Mouse (Mus musculus) neural tube, embryonic 12.5 days (tissue): ENCODE results near the gene Asb17. TPM values are rescaled to one million over a fixed set of nuclear protein-coding genes. Genes with fewer than 3 reads are reported as not detected.
"Not testable (repeated sequence)": the region's sequence is repeated elsewhere in the genome, so short reads cannot be mapped to it uniquely, and the experiment has no call there.

ENCODE experiments used
- ATAC-seq: fragments of 200-750 bp; cut with Nextera tagmentation; 2 replicates; pipeline ENCODE4 v1.8.0; 2017; ENCODE audit warnings: low read depth, mild to moderate bottlenecking, moderate TSS enrichment, moderate library complexity; ENCODE audit not compliant: low FRiP score
- H3K27ac ChIP-seq: fragments of 300-500 bp; sonication (generic); 2 replicates; pipeline ENCODE4 v1.5.1; 2016
- H3K27me3 ChIP-seq: fragments of 300-500 bp; sonication (generic); replicated peaks from 2 replicates; pipeline ENCODE4 v1.6.1; 2016; ENCODE audit warnings: mild to moderate bottlenecking
- H3K36me3 ChIP-seq: fragments of 300-500 bp; sonication (generic); 2 replicates; pipeline ENCODE4 v1.6.1; 2016; ENCODE audit warnings: mild to moderate bottlenecking
- H3K4me1 ChIP-seq: fragments of 300-500 bp; sonication (generic); 2 replicates; pipeline ENCODE4 v1.6.1; 2016
- H3K4me2 ChIP-seq: fragments of 300-500 bp; sonication (generic); replicated peaks from 2 replicates; pipeline ENCODE4 v1.6.1; 2016; ENCODE audit warnings: mild to moderate bottlenecking
- H3K4me3 ChIP-seq: fragments of 300-500 bp; sonication (generic); 2 replicates; pipeline ENCODE4 v1.5.1; 2016
- H3K9ac ChIP-seq: fragments of 300-500 bp; sonication (generic); 2 replicates; pipeline ENCODE4 v1.6.1; 2016; ENCODE audit warnings: mild to moderate bottlenecking
- H3K9me3 ChIP-seq: fragments of 300-500 bp; sonication (generic); 2 replicates; pipeline ENCODE4 v1.6.1; 2016; ENCODE audit warnings: mild to moderate bottlenecking
- WGBS: fragments of 180-500 bp; shearing (Covaris S2); methylation state at CpG from one replicate; pipeline ENCODE4 v1.1.7; 2016; 5-methylcytosine and 5-hydroxymethylcytosine counted together
- polyA plus RNA-seq: library from polyadenylated mRNA; unstranded; fragments of >200 nt; fragmentation: Nextera tagmentation; extraction: Ambion mirVana; gene quantifications from 2 replicates; pipeline ENCODE4 v1.2.1, GENCODE M21; 2016

Gene Asb17
- polyA plus RNA-seq, 1 experiment from 2014 or later: 0.14 TPM

- whole genome bisulfite sequencing: 62% methylated on average over 7 of the region's 7 CpGs
- H3K9ac ChIP-seq: no peak overlapping the region
- no peak for ATAC-seq
Observed at GRCm38 (mm10) chr3:153835455-153836086, 8.4 kb upstream of the Asb17 start.

DNA sequence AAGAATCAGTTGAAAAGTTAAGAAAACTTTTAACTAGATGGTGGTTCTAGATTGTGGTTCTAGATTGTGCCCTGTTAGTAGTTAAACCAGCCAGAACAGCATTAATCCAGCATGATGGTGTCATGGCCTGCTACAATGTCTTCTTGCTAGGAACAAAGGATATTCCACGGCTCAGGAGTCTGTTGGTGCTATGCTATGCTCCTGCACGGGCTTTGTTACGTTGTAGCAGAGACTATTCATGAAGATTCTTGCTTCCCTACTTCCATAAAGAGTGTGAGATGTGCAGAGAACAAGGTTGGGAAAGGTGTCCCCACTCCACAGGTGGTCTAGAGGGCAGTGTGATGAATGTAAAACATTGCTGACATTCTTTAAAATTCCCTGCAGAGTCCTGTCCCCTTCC, 7.7 kb upstream of the Asb17 start:
- no peak for ATAC-seq
- Histone ChIP-seq H3K36me3 (no peaks in the 10 kb centered on the region), H3K9me3 (no peaks in the 10 kb centered on the region), H3K9ac (no peak overlapping the region), H3K4me1 (no peaks in the 10 kb centered on the region), H3K4me3 (no peak overlapping the region), H3K27me3 (no peaks in the 10 kb centered on the region), H3K4me2 (no peak overlapping the region), H3K27ac (no peak overlapping the region)
- 85% methylated on average over 3 of the region's 3 CpGs for WGBS

More at GRCm38 (mm10) chr3:153835455-153836086, 8.4 kb upstream of the Asb17 start:
- Histone ChIP-seq H3K9me3 (no peaks in the 10 kb centered on the region), H3K4me2 (no peak overlapping the region), H3K4me1 (no peaks in the 10 kb centered on the region), H3K27me3 (no peaks in the 10 kb centered on the region), H3K4me3 (no peak overlapping the region), H3K36me3 (no peaks in the 10 kb centered on the region), H3K27ac (no peak overlapping the region)

DNA sequence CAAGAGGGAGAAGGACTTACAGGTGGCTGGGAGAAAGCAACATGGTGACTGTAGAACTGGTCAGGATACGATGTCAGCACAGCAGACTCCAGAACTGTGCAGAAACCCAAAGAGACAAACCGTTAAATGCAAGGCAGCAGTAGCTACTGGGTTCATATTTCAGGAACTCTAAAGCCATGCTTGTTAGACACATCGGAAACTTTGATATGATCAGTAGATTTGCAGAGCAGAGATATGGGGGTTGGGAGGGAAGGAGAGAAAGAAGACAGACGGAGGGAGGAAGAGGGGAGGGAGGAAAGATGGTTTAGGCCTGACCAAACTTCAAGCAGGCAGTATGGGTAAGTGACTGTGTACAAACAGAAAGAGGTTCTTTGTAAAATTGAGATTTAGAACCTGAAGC, 6.4 kb upstream of the Asb17 start:
- no peak overlapping the region for H3K9ac ChIP-seq
- no peaks in the 10 kb centered on the region for H3K36me3 ChIP-seq
- H3K27me3 ChIP-seq: no peaks in the 10 kb centered on the region
- no peak for ATAC-seq
- no peaks in the 10 kb centered on the region for H3K9me3 ChIP-seq
- no peak overlapping the region for H3K4me2 ChIP-seq
- WGBS: 82% methylated on average over 4 of the region's 4 CpGs
- no peaks in the 10 kb centered on the region for H3K4me1 ChIP-seq
- no peak overlapping the region for H3K4me3 ChIP-seq
- H3K27ac ChIP-seq: no peak overlapping the region

- Histone ChIP-seq H3K9me3 (no peaks in the 10 kb centered on the region), H3K4me3 (no peak overlapping the region), H3K4me2 (no peak overlapping the region), H3K27ac (no peak overlapping the region), H3K36me3 (no peaks in the 10 kb centered on the region), H3K4me1 (0 out of 2 replicates have a peak, but pooled peaks cover 5% of the 10 kb centered on the region), H3K27me3 (no peaks in the 10 kb centered on the region), H3K9ac (no peak overlapping the region)
- no peak for ATAC-seq
- 95% methylated on average over 9 of the region's 9 CpGs for WGBS
Observed at GRCm38 (mm10) chr3:153844757-153845156, 748 bp downstream of the Asb17 start.

- Histone ChIP-seq H3K4me2 (no peak overlapping the region), H3K9me3 (no peaks in the 10 kb centered on the region), H3K27ac (no peak overlapping the region), H3K9ac (no peak overlapping the region), H3K27me3 (no peaks in the 10 kb centered on the region), H3K4me1 (0 out of 2 replicates have a peak, but pooled peaks cover 5% of the 10 kb centered on the region), H3K36me3 (no peaks in the 10 kb centered on the region), H3K4me3 (no peak overlapping the region)
- no peak for ATAC-seq
- WGBS: 91% methylated on average over 2 of the region's 2 CpGs
Observed at GRCm38 (mm10) chr3:153845500-153845899, 1.5 kb downstream of the Asb17 start.

- 94% methylated on average over 4 of the region's 4 CpGs for WGBS
- Histone ChIP-seq H3K4me3 (no peak overlapping the region), H3K9ac (no peak overlapping the region), H3K4me1 (0 out of 2 replicates have a peak, but pooled peaks cover 5% of the 10 kb centered on the region), H3K4me2 (no peak overlapping the region), H3K9me3 (no peaks in the 10 kb centered on the region), H3K27ac (no peak overlapping the region), H3K36me3 (no peaks in the 10 kb centered on the region), H3K27me3 (no peaks in the 10 kb centered on the region)
- ATAC-seq: no peak
Observed at GRCm38 (mm10) chr3:153846109-153846508, 2.1 kb downstream of the Asb17 start.

- Histone ChIP-seq H3K4me3 (no peak overlapping the region), H3K4me2 (no peak overlapping the region), H3K27me3 (no peaks in the 10 kb centered on the region), H3K9me3 (no peaks in the 10 kb centered on the region), H3K36me3 (no peaks in the 10 kb centered on the region), H3K27ac (no peak overlapping the region), H3K4me1 (0 out of 2 replicates have a peak, but pooled peaks cover 5% of the 10 kb centered on the region), H3K9ac (no peak overlapping the region)
- ATAC-seq: no peak
- WGBS: 83% methylated on average over 7 of the region's 7 CpGs
Observed at GRCm38 (mm10) chr3:153847207-153847733, 3.3 kb downstream of the Asb17 start.

- no peak for ATAC-seq
- Histone ChIP-seq H3K4me2 (peak overlapping the region; percentile 26; the same call in 1 of the 2 replicates), H3K4me3 (no peak overlapping the region), H3K9me3 (no peaks in the 10 kb centered on the region), H3K4me1 (0 out of 2 replicates have a peak, but pooled peaks cover 5% of the 10 kb centered on the region), H3K9ac (no peak overlapping the region), H3K36me3 (no peaks in the 10 kb centered on the region), H3K27ac (no peak overlapping the region), H3K27me3 (no peaks in the 10 kb centered on the region)
- WGBS: 5% methylated on average over 5 of the region's 5 CpGs
Observed at GRCm38 (mm10) chr3:153849368-153850015, 5.5 kb downstream of the Asb17 start.

GRCm38 (mm10) chr3:153850759-153851158, 6.8 kb downstream of the Asb17 start:
- no peaks in the 10 kb centered on the region for H3K36me3 ChIP-seq
- H3K27ac ChIP-seq: no peak overlapping the region
- no peak overlapping the region for H3K4me3 ChIP-seq
- H3K9me3 ChIP-seq: no peaks in the 10 kb centered on the region
- H3K9ac ChIP-seq: no peak overlapping the region
- no peak overlapping the region for H3K4me2 ChIP-seq
- no peaks in the 10 kb centered on the region for H3K27me3 ChIP-seq
- 0 out of 2 replicates have a peak, but pooled peaks cover 5% of the 10 kb centered on the region for H3K4me1 ChIP-seq
- 89% methylated on average over 7 of the region's 7 CpGs for WGBS
- ATAC-seq: no peak

GRCm38 (mm10) chr3:153852266-153852665, 8.3 kb downstream of the Asb17 start:
- Histone ChIP-seq H3K4me2 (no peak overlapping the region), H3K9me3 (no peaks in the 10 kb centered on the region), H3K27ac (no peak overlapping the region), H3K4me3 (no peak overlapping the region), H3K27me3 (no peaks in the 10 kb centered on the region), H3K9ac (no peak overlapping the region), H3K36me3 (no peaks in the 10 kb centered on the region), H3K4me1 (0 out of 2 replicates have a peak, but pooled peaks cover 5% of the 10 kb centered on the region)
- WGBS: 82% methylated on average over 8 of the region's 8 CpGs
- ATAC-seq: no peak

GRCm38 (mm10) chr3:153858350-153859001, 14.5 kb downstream of the Asb17 start:
- Histone ChIP-seq H3K27me3 (no peaks in the 10 kb centered on the region), H3K4me2 (no peak overlapping the region), H3K36me3 (no peaks in the 10 kb centered on the region), H3K9me3 (no peaks in the 10 kb centered on the region), H3K4me3 (no peak overlapping the region), H3K27ac (no peak overlapping the region), H3K4me1 (no peaks in the 10 kb centered on the region), H3K9ac (no peak overlapping the region)
- ATAC-seq: no peak
- WGBS: 81% methylated on average over 10 of the region's 10 CpGs

DNA sequence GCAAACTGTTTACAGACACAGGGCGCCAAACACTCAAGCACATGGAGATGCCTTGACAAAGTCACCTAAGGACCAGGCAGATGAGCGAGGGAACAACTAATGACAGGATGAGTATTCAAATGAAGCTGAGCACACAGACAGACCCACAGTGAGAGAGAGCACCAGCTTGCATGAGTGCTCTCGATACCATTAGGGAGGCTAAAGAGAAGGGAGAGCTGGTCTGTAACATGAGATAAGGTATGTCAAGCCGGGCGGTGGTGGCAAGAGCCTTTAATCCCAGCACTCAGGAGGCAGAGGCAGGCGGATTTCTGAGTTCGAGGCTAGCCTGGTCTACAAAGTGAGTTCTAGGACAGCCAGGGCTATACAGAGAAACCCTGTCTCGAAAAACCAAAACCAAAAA, 16.4 kb downstream of the Asb17 start:
- not testable (repeated sequence) for H3K27me3 ChIP-seq, H3K27ac ChIP-seq, H3K4me3 ChIP-seq, H3K4me1 ChIP-seq, H3K36me3 ChIP-seq, H3K9ac ChIP-seq, H3K4me2 ChIP-seq, ATAC-seq, H3K9me3 ChIP-seq
- WGBS: 91% methylated on average over 8 of the region's 8 CpGs
